Mouse (Mus musculus) splenic B cell, adult 2 months (primary cell): ENCODE measurements around the gene Srebf1.

ENCODE experiments used
- DNase-seq: peaks from one replicate; pipeline ENCODE4 v3.0.0-alpha.2; 2011; ENCODE audit warnings: low read depth, low spot score
- H3K27me3 ChIP-seq: 2 replicates; pipeline ENCODE4 v1.6.1; 2012; ENCODE audit warnings: mild to moderate bottlenecking, low read length, moderate library complexity, mixed read lengths; ENCODE audit not compliant: control insufficient read depth, poor library complexity, insufficient read depth, severe bottlenecking
- H3K36me3 ChIP-seq: 2 replicates; pipeline ENCODE4 v1.6.1; 2012; ENCODE audit warnings: mild to moderate bottlenecking, low read length, moderate library complexity, mixed read lengths; ENCODE audit not compliant: control insufficient read depth, poor library complexity, insufficient read depth, severe bottlenecking

The Srebf1 gene

GRCm38 (mm10) chr11:60222469-60223236, at the start of gene Srebf1:
Srebf1 (minus strand) TSS chr11:60222581.
- Histone ChIP-seq H3K27me3 (no peaks in the 10 kb centered on the region), H3K36me3 (no peaks in the 10 kb centered on the region)
- peak; percentile 87 for DNase-seq

- Histone ChIP-seq H3K27me3 (no peaks in the 10 kb centered on the region), H3K36me3 (0 out of 2 replicates have a peak, but pooled peaks cover 1% of the 10 kb centered on the region)
- no peak for DNase-seq
Observed at GRCm38 (mm10) chr11:60268563-60268962, 46.2 kb upstream of the Srebf1 start.

GRCm38 (mm10) chr11:60265271-60265985, 43.0 kb upstream of the Srebf1 start:
- Histone ChIP-seq H3K36me3 (no peaks in the 10 kb centered on the region), H3K27me3 (no peaks in the 10 kb centered on the region; the same call in 1 of the 2 replicates)
- DNase-seq: peak; percentile 26

- DNase-seq: no peak
- H3K27me3 ChIP-seq: no peaks in the 10 kb centered on the region; the same call in 1 of the 2 replicates
Observed at GRCm38 (mm10) chr11:60264651-60265050, 42.3 kb upstream of the Srebf1 start.

GRCm38 (mm10) chr11:60262396-60262795, 40.0 kb upstream of the Srebf1 start:
- no peaks in the 10 kb centered on the region; the same call in 1 of the 2 replicates for H3K27me3 ChIP-seq
- no peak for DNase-seq
- no peaks in the 10 kb centered on the region for H3K36me3 ChIP-seq

More at GRCm38 (mm10) chr11:60264651-60265050, 42.3 kb upstream of the Srebf1 start:
- H3K36me3 ChIP-seq: no peaks in the 10 kb centered on the region

GRCm38 (mm10) chr11:60260743-60261142, 38.4 kb upstream of the Srebf1 start:
- H3K36me3 ChIP-seq: peaks cover 1% of the 10 kb centered on the region; the same call in 1 of the 2 replicates
- H3K27me3 ChIP-seq: no peaks in the 10 kb centered on the region; the same call in 1 of the 2 replicates
- no peak for DNase-seq

GRCm38 (mm10) chr11:60257696-60258095, 35.3 kb upstream of the Srebf1 start:
- DNase-seq: no peak
- Histone ChIP-seq H3K27me3 (no peaks in the 10 kb centered on the region; the same call in 1 of the 2 replicates), H3K36me3 (peaks cover 1% of the 10 kb centered on the region; the same call in 1 of the 2 replicates)

GRCm38 (mm10) chr11:60256713-60257112, 34.3 kb upstream of the Srebf1 start:
- Histone ChIP-seq H3K36me3 (peaks cover 1% of the 10 kb centered on the region; the same call in 1 of the 2 replicates), H3K27me3 (no peaks in the 10 kb centered on the region; the same call in 1 of the 2 replicates)
- no peak for DNase-seq

GRCm38 (mm10) chr11:60256176-60256681, 33.8 kb upstream of the Srebf1 start:
- H3K36me3 ChIP-seq: peaks cover 1% of the 10 kb centered on the region; the same call in 1 of the 2 replicates
- H3K27me3 ChIP-seq: no peaks in the 10 kb centered on the region; the same call in 1 of the 2 replicates
- DNase-seq: no peak

GRCm38 (mm10) chr11:60255639-60256038, 33.3 kb upstream of the Srebf1 start:
- peaks cover 1% of the 10 kb centered on the region; the same call in 1 of the 2 replicates for H3K36me3 ChIP-seq
- DNase-seq: no peak
- H3K27me3 ChIP-seq: no peaks in the 10 kb centered on the region

- Histone ChIP-seq H3K27me3 (no peaks in the 10 kb centered on the region), H3K36me3 (peaks cover 1% of the 10 kb centered on the region; the same call in 1 of the 2 replicates)
- no peak for DNase-seq
Observed at GRCm38 (mm10) chr11:60255181-60255580, 32.8 kb upstream of the Srebf1 start.

- Histone ChIP-seq H3K27me3 (no peaks in the 10 kb centered on the region), H3K36me3 (peaks cover 1% of the 10 kb centered on the region; the same call in 1 of the 2 replicates)
- DNase-seq: no peak
Observed at GRCm38 (mm10) chr11:60254308-60254707, 31.9 kb upstream of the Srebf1 start.

GRCm38 (mm10) chr11:60253546-60253945, 31.2 kb upstream of the Srebf1 start:
- H3K27me3 ChIP-seq: no peaks in the 10 kb centered on the region
- H3K36me3 ChIP-seq: peaks cover 1% of the 10 kb centered on the region; the same call in 1 of the 2 replicates

GRCm38 (mm10) chr11:60250971-60251643, 28.7 kb upstream of the Srebf1 start:
- Histone ChIP-seq H3K36me3 (no peaks in the 10 kb centered on the region), H3K27me3 (no peaks in the 10 kb centered on the region)
- DNase-seq: peak; percentile 76

More at GRCm38 (mm10) chr11:60253546-60253945, 31.2 kb upstream of the Srebf1 start:
- no peak for DNase-seq
